Mouse (Mus musculus): ENCODE data around the gene Paxbp1. TPM values are rescaled to one million over a fixed set of nuclear protein-coding genes. Genes with fewer than 3 reads are reported as not detected.

Gene Paxbp1
- polyA plus RNA-seq, 1 experiment from 2014 or later, result 45.6 TPM

DNA sequence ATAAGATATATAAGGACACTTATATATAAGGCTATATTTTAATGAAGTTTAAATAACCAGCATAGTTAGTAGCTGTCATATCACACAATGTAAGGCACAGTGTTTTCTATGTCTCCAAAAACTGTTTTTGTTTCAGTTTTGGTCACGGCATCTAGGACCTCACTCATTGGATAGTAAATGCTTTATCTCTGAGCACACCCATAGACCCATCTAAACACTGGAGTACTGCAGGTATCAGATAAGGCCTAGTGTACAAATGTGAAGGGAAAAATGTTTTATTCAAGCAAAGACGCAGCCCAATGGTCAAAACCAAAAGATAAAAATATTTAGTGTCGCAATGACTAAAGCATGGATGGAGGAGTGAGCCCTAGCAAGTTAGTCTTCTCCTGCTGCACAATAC, 55.7 kb downstream of the Paxbp1 start:
- no peaks in the 10 kb centered on the region for H3K27me3 ChIP-seq (replicated peaks)
- no peak overlapping the region for H3K4me3 ChIP-seq (replicated peaks)
- H3K9me3 ChIP-seq, result no peaks in the 10 kb centered on the region
- H3K4me2 ChIP-seq (replicated peaks), result no peak overlapping the region
- H3K36me3 ChIP-seq, result no peaks in the 10 kb centered on the region; the same call in 1 of the 2 replicates
- H3K4me1 ChIP-seq (replicated peaks), result no peaks in the 10 kb centered on the region
- ATAC-seq, result peak; percentile 58; the same call in 1 of the 2 replicates
- H3K9ac ChIP-seq, result no peak overlapping the region
- 86% methylated on average over 3 of the region's 3 CpGs for WGBS
- H3K27ac ChIP-seq, result no peak overlapping the region

- Histone ChIP-seq H3K9me3 (no peaks in the 10 kb centered on the region), H3K4me2 (replicated peaks) (no peak overlapping the region), H3K27ac (no peak overlapping the region), H3K36me3 (no peaks in the 10 kb centered on the region; the same call in 1 of the 2 replicates), H3K4me1 (replicated peaks) (no peaks in the 10 kb centered on the region), H3K27me3 (replicated peaks) (no peaks in the 10 kb centered on the region), H3K4me3 (replicated peaks) (no peak overlapping the region), H3K9ac (no peak overlapping the region)
- WGBS, result 82% methylated on average over 8 of the region's 8 CpGs
- peak; percentile 77 for ATAC-seq
Observed at GRCm38 (mm10) chr16:90988039-90988438, 56.3 kb downstream of the Paxbp1 start.

GRCm38 (mm10) chr16:90971004-90971403, 73.3 kb downstream of the Paxbp1 start:
- ATAC-seq, result no peak
- no peak overlapping the region for H3K27ac ChIP-seq
- peaks cover 2% of the 10 kb centered on the region; the same call in 1 of the 2 replicates for H3K36me3 ChIP-seq
- no peaks in the 10 kb centered on the region for H3K27me3 ChIP-seq (replicated peaks)
- no peak overlapping the region for H3K4me2 ChIP-seq (replicated peaks)
- H3K9ac ChIP-seq, result no peak overlapping the region
- no peak overlapping the region for H3K4me3 ChIP-seq (replicated peaks)
- WGBS, result 83% methylated on average over 6 of the region's 6 CpGs
- H3K9me3 ChIP-seq, result no peaks in the 10 kb centered on the region
- no peaks in the 10 kb centered on the region for H3K4me1 ChIP-seq (replicated peaks)

GRCm38 (mm10) chr16:90966241-90966640, 78.1 kb downstream of the Paxbp1 start:
- WGBS, result 76% methylated on average over 4 of the region's 4 CpGs
- Histone ChIP-seq H3K4me2 (replicated peaks) (no peak overlapping the region), H3K9ac (no peak overlapping the region), H3K9me3 (no peaks in the 10 kb centered on the region), H3K36me3 (peaks cover 2% of the 10 kb centered on the region), H3K4me3 (replicated peaks) (no peak overlapping the region), H3K4me1 (replicated peaks) (no peaks in the 10 kb centered on the region), H3K27ac (no peak overlapping the region), H3K27me3 (replicated peaks) (no peaks in the 10 kb centered on the region)
- ATAC-seq, result no peak

- Histone ChIP-seq H3K9me3 (no peaks in the 10 kb centered on the region), H3K9ac (no peak overlapping the region), H3K4me3 (replicated peaks) (no peak overlapping the region), H3K27ac (no peak overlapping the region), H3K4me2 (replicated peaks) (no peak overlapping the region), H3K36me3 (peaks cover 2% of the 10 kb centered on the region), H3K4me1 (replicated peaks) (no peaks in the 10 kb centered on the region), H3K27me3 (replicated peaks) (no peaks in the 10 kb centered on the region)
- ATAC-seq, result 0 out of 2 replicates have a peak, but pooled peaks have one; percentile 53
- WGBS, result 89% methylated on average over 10 of the region's 10 CpGs
Observed at GRCm38 (mm10) chr16:90964302-90964701, 80.0 kb downstream of the Paxbp1 start.

Other genes with a start within 250 kb of the Paxbp1 start
- gene Urb1, start 234.1 kb downstream of the Paxbp1 start, polyA plus RNA-seq (2015; fragmentation: Nextera tagmentation; extraction: Ambion mirVana), result 7.0 and 7.6 TPM in 2 replicates
- 0.70 and 0.78 TPM in 2 replicates for gene Eva1c, start 217.8 kb downstream of the Paxbp1 start, polyA plus RNA-seq (2015; fragmentation: Nextera tagmentation; extraction: Ambion mirVana)
- gene Cfap298, start 109.4 kb downstream of the Paxbp1 start, polyA plus RNA-seq (2015; fragmentation: Nextera tagmentation; extraction: Ambion mirVana), result 36.1 and 42.4 TPM in 2 replicates
- gene Synj1, start 33.2 kb downstream of the Paxbp1 start, polyA plus RNA-seq (2015; fragmentation: Nextera tagmentation; extraction: Ambion mirVana), result 11.5 and 14.8 TPM in 2 replicates
- gene 4932438H23Rik, start 50.6 kb upstream of the Paxbp1 start, polyA plus RNA-seq (2015; fragmentation: Nextera tagmentation; extraction: Ambion mirVana), result 0.26 and 0.53 TPM in 2 replicates
- not detected in 2 replicates for gene Olig2, start 180.9 kb upstream of the Paxbp1 start, polyA plus RNA-seq (2015; fragmentation: Nextera tagmentation; extraction: Ambion mirVana)
- 0.13 TPM in 1 of 2 replicates, not detected in the other for gene Olig1, start 225.2 kb upstream of the Paxbp1 start, polyA plus RNA-seq (2015; fragmentation: Nextera tagmentation; extraction: Ambion mirVana)

All from intestine, embryonic 15.5 days (tissue).